In genomic region chr5:75817396-75817795, GRCm38 (mm10) we compare ENCODE assay signal across 21 mouse cellular contexts.
DNase-seq lines count a peak whose midpoint lies in the region; ATAC-seq and TF ChIP-seq lines count a peak whose summit lies in the region.
"Had no signal": no experiment of that assay in that cellular context is flagged by ENCODE, and none has a peak within 500 bp of the region (broad histone marks: within the 10 kb centered on the region; RNA-seq: fewer than 3 reads in every experiment).

No protein-coding gene starts in this region.

- H3K9me3 ChIP-seq in heart, embryonic 10.5 days, result no peaks in the 10 kb centered on the region
- no peaks in the 10 kb centered on the region for H3K9me3 ChIP-seq in liver, embryonic 11.5 days (ENCODE audit: control insufficient read depth, low read length)
- H3K9me3 ChIP-seq in liver, postnatal 0 days (ENCODE audit: low read length), result no peaks in the 10 kb centered on the region
- no peaks in the 10 kb centered on the region for H3K9me3 ChIP-seq in midbrain, embryonic 11.5 days (ENCODE audit: control insufficient read depth, low read length)
- no peaks in the 10 kb centered on the region for H3K9me3 ChIP-seq in midbrain, embryonic 10.5 days (replicated peaks)
- H3K9me3 ChIP-seq: G1E had no signal

- H3K36me3 ChIP-seq in heart, embryonic 10.5 days, result no peaks in the 10 kb centered on the region
- H3K36me3 ChIP-seq in liver, embryonic 11.5 days (ENCODE audit: control insufficient read depth, insufficient read depth, low read length), result no peaks in the 10 kb centered on the region
- no peaks in the 10 kb centered on the region for H3K36me3 ChIP-seq in liver, postnatal 0 days (replicated peaks; ENCODE audit: insufficient read depth, low read length)
- no peaks in the 10 kb centered on the region for H3K36me3 ChIP-seq in midbrain, embryonic 11.5 days (ENCODE audit: control insufficient read depth, insufficient read depth, low read length)
- no peaks in the 10 kb centered on the region for H3K36me3 ChIP-seq in midbrain, embryonic 10.5 days
- H3K36me3 ChIP-seq: G1E had no signal

- DNase-seq in heart, adult 11 months, result peak; percentile 71
- DNase-seq in heart, embryonic 10.5 days (ENCODE audit: low spot score), result no peak
- peak; percentile 17 for DNase-seq in liver, embryonic 11.5 days (ENCODE audit: low spot score)
- no peak for DNase-seq in liver, postnatal 0 days
- peak; percentile 71 for DNase-seq in midbrain, embryonic 11.5 days (ENCODE audit: low spot score, missing footprints)
- DNase-seq in midbrain, embryonic 10.5 days (ENCODE audit: low spot score), result no peak
- DNase-seq: adrenal gland, adult 2 months; adrenal gland, adult 8-10 months; adrenal gland, postnatal 10 days; adrenal gland, postnatal 14 days; adrenal gland, postnatal 25 days; adrenal gland, postnatal 36 days; B cell, adult 2 months; cerebellum, adult 11 months; cerebellum, adult 11-12 months; cerebellum, adult 18-20 months had no signal

- H3K9ac ChIP-seq in liver, embryonic 11.5 days (ENCODE audit: low read depth, low read length), result no peak overlapping the region
- no peak overlapping the region for H3K9ac ChIP-seq in liver, postnatal 0 days (replicated peaks)
- no peak overlapping the region for H3K9ac ChIP-seq in midbrain, embryonic 11.5 days (ENCODE audit: low read length)

- no peak overlapping the region for H3K4me2 ChIP-seq in liver, embryonic 11.5 days
- no peak overlapping the region for H3K4me2 ChIP-seq in liver, postnatal 0 days (ENCODE audit: low read depth, low read length)
- no peak overlapping the region for H3K4me2 ChIP-seq in midbrain, embryonic 11.5 days

- no peak for TF ChIP-seq CTCF in liver, postnatal 0 days (IDR thresholded peaks at IDR 0.05; ENCODE audit: low read depth)

- TF ChIP-seq EP300 in liver, postnatal 0 days (IDR thresholded peaks at IDR 0.05; ENCODE audit: low read depth), result no peak

- H3K27ac ChIP-seq in heart, embryonic 10.5 days, result no peak overlapping the region
- no peak overlapping the region for H3K27ac ChIP-seq in liver, embryonic 11.5 days (ENCODE audit: low read depth, low read length)
- no peak overlapping the region for H3K27ac ChIP-seq in liver, postnatal 0 days (ENCODE audit: low read depth)
- H3K27ac ChIP-seq in midbrain, embryonic 11.5 days (ENCODE audit: low read depth, low read length), result no peak overlapping the region
- H3K27ac ChIP-seq in midbrain, embryonic 10.5 days (replicated peaks), result no peak overlapping the region

- 89% methylated on average over 13 of the region's 13 CpGs for WGBS in heart, embryonic 10.5 days
- WGBS in liver, embryonic 11.5 days, result 90% methylated on average over 13 of the region's 13 CpGs
- 91% methylated on average over 13 of the region's 13 CpGs for WGBS in liver, postnatal 0 days (ENCODE audit: insufficient replicate concordance)
- 93% methylated on average over 13 of the region's 13 CpGs for WGBS in midbrain, embryonic 11.5 days
- WGBS in midbrain, embryonic 10.5 days, result 95% methylated on average over 13 of the region's 13 CpGs

- H3K27me3 ChIP-seq in heart, embryonic 10.5 days (ENCODE audit: insufficient read depth, poor library complexity, severe bottlenecking), result no peaks in the 10 kb centered on the region
- no peaks in the 10 kb centered on the region for H3K27me3 ChIP-seq in liver, embryonic 11.5 days (replicated peaks; ENCODE audit: control insufficient read depth, insufficient read depth, low read length)
- no peaks in the 10 kb centered on the region for H3K27me3 ChIP-seq in liver, postnatal 0 days (ENCODE audit: insufficient read depth, low read length)
- H3K27me3 ChIP-seq in midbrain, embryonic 11.5 days (ENCODE audit: control insufficient read depth, insufficient read depth, low read length), result no peaks in the 10 kb centered on the region
- H3K27me3 ChIP-seq in midbrain, embryonic 10.5 days (ENCODE audit: low read depth, poor library complexity, severe bottlenecking), result no peaks in the 10 kb centered on the region
- H3K27me3 ChIP-seq: CH12.LX had no signal

- H3K4me3 ChIP-seq in heart, embryonic 10.5 days, result no peak overlapping the region
- no peak overlapping the region for H3K4me3 ChIP-seq in liver, embryonic 11.5 days (ENCODE audit: low read depth, low read length)
- H3K4me3 ChIP-seq in liver, postnatal 0 days (ENCODE audit: low read depth, low read length), result no peak overlapping the region
- no peak overlapping the region for H3K4me3 ChIP-seq in midbrain, embryonic 11.5 days (ENCODE audit: low read depth, low read length)
- no peak overlapping the region for H3K4me3 ChIP-seq in midbrain, embryonic 10.5 days

- peaks cover 14% of the 10 kb centered on the region for H3K4me1 ChIP-seq in heart, embryonic 10.5 days
- no peaks in the 10 kb centered on the region for H3K4me1 ChIP-seq in liver, embryonic 11.5 days (replicated peaks; ENCODE audit: control insufficient read depth, insufficient read depth, low read length)
- no peaks in the 10 kb centered on the region for H3K4me1 ChIP-seq in liver, postnatal 0 days (ENCODE audit: insufficient read depth)
- H3K4me1 ChIP-seq in midbrain, embryonic 11.5 days (ENCODE audit: control insufficient read depth, insufficient read depth, low read length), result no peaks in the 10 kb centered on the region
- H3K4me1 ChIP-seq in midbrain, embryonic 10.5 days, result peaks cover 5% of the 10 kb centered on the region; the same call in 1 of the 2 replicates

- no peak for ATAC-seq in liver, embryonic 11.5 days (replicated peaks; ENCODE audit: low FRiP score)
- ATAC-seq in liver, postnatal 0 days, result no peak
- ATAC-seq in midbrain, embryonic 11.5 days (ENCODE audit: low FRiP score), result no peak
- ATAC-seq: activated CD4-positive, CD25-positive, alpha-beta regulatory T cell, adult 4 months; CD4-positive, CD25-positive, alpha-beta regulatory T cell, adult 4 months; Patski had no signal

Comparison
In these comparisons a context has a peak if more than half of its experiments do, and no peak if none do; other contexts are left out.
1. DNase-seq: peak in heart, adult 11 months (single experiment), liver, embryonic 11.5 days (single experiment) and midbrain, embryonic 11.5 days (single experiment); none in heart, embryonic 10.5 days (single experiment), liver, postnatal 0 days (single experiment) and midbrain, embryonic 10.5 days (single experiment).